ENCODE assay signal across 33 mouse cellular contexts in genomic region chr17:87089296-87089695, GRCm38 (mm10).
"Had no signal": no experiment of that assay in that cellular context is flagged by ENCODE, and none has a peak within 500 bp of the region (broad histone marks: within the 10 kb centered on the region; RNA-seq: fewer than 3 reads in every experiment).

No protein-coding gene starts in this region.

- H3K9me3 ChIP-seq: heart, embryonic 12.5 days; heart, embryonic 13.5 days; heart, embryonic 15.5 days; hindbrain, embryonic 10.5 days; hindbrain, embryonic 12.5 days; hindbrain, embryonic 13.5 days; hindbrain, embryonic 15.5 days; kidney, embryonic 15.5 days had no signal

- H3K4me2 ChIP-seq: heart, embryonic 11.5 days; heart, embryonic 12.5 days; heart, embryonic 13.5 days; heart, embryonic 15.5 days; hindbrain, embryonic 12.5 days; hindbrain, embryonic 13.5 days; hindbrain, embryonic 14.5 days; hindbrain, embryonic 15.5 days; kidney, embryonic 15.5 days had no signal

- H3K27me3 ChIP-seq: heart, embryonic 12.5 days; hindbrain, embryonic 12.5 days; hindbrain, embryonic 13.5 days; hindbrain, embryonic 15.5 days; kidney, embryonic 15.5 days had no signal

- H3K4me1 ChIP-seq: heart, embryonic 12.5 days; hindbrain, embryonic 10.5 days; hindbrain, embryonic 12.5 days; hindbrain, embryonic 13.5 days; hindbrain, embryonic 15.5 days; kidney, embryonic 15.5 days had no signal

- ATAC-seq: hindbrain, embryonic 16.5 days; hindbrain, postnatal 0 days; inflammation-experienced regulatory T-cells, adult 6 months; intestine, embryonic 16.5 days; intestine, postnatal 0 days had no signal

- H3K9ac ChIP-seq: heart, embryonic 12.5 days; heart, embryonic 13.5 days; heart, embryonic 15.5 days; hindbrain, embryonic 12.5 days; hindbrain, embryonic 13.5 days; hindbrain, embryonic 14.5 days; hindbrain, embryonic 15.5 days; kidney, embryonic 15.5 days had no signal

- H3K27ac ChIP-seq: heart, embryonic 13.5 days; heart, embryonic 15.5 days; hindbrain, embryonic 10.5 days; hindbrain, embryonic 12.5 days; hindbrain, embryonic 13.5 days; hindbrain, embryonic 14.5 days; hindbrain, embryonic 15.5 days; hindbrain, postnatal 0 days; kidney, embryonic 15.5 days; kidney, postnatal 0 days; layer of hippocampus, adult 2 months; left cerebral cortex, adult 2 months had no signal

- DNase-seq: heart, postnatal 14 days; heart, postnatal 36 days; heart, postnatal 4 days; kidney, adult 11 months; kidney, adult 18-20 months; kidney, adult 2 months; kidney, adult 8-10 months; kidney, adult 9 months; kidney, postnatal 10 days; kidney, postnatal 14 days; kidney, postnatal 25 days; kidney, postnatal 36 days; kidney, postnatal 4 days; layer of hippocampus, adult 9-11 months; layer of hippocampus, postnatal 36 days had no signal

- H3K4me3 ChIP-seq: heart, embryonic 12.5 days; heart, embryonic 13.5 days; heart, embryonic 15.5 days; hindbrain, embryonic 10.5 days; hindbrain, embryonic 12.5 days; hindbrain, embryonic 13.5 days; hindbrain, embryonic 15.5 days; kidney, embryonic 15.5 days; layer of hippocampus, adult 2 months; left cerebral cortex, adult 2 months had no signal

- H3K36me3 ChIP-seq: heart, embryonic 12.5 days; heart, embryonic 13.5 days; heart, embryonic 15.5 days; hindbrain, embryonic 10.5 days; hindbrain, embryonic 12.5 days; hindbrain, embryonic 13.5 days; hindbrain, embryonic 15.5 days; kidney, embryonic 15.5 days had no signal
